Mouse (Mus musculus) activated CD4-positive, CD25-positive, alpha-beta regulatory T cell (primary cell): ENCODE results near the gene Car4. TPM values are rescaled to one million over a fixed set of nuclear protein-coding genes. Genes with fewer than 3 reads are reported as not detected.

Experiments used
- polyA plus RNA-seq, 2 experiments: library from polyadenylated mRNA; unstranded; fragments of 100-300 nt; shearing (Covaris generic); gene quantifications; one replicate each; pipeline ENCODE4 v1.2.1; 2017

Gene Car4
- not detected for polyA plus RNA-seq

DNA sequence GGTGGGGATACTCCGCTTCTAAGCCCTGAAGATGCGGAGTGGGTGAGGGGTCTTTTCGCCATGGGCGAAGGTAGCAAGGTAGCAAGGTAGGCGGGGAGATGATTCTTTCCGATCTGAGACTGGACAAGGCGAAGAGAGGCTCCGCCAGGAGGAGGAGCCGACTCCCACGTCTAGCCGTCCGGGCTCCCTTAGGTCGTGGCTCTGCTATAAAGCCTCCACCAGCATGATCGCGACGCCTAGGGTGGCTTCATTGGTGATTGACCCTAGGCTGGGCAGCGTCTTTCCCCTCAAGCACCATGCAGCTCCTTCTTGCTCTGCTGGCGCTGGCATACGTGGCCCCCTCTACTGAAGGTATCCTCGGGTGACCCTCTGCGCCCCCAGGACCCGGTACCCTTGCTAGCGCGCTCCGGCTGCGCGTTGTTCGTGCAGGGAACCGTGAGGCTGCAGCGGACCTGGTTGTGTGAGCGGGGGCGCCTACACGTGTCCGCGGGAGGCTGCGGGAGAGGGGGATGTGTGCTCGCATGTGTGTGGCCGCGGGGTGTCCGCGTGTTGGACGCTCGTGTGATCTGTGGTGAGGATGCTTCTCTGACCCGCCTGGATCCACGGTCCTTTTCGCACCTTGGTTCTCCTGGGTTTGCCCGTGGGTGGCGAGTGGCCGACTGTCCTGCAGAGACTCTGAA, at the start of gene Car4:
TSS of gene Car4 (plus strand) at position 196 of the 680 bp plus-strand sequence.

DNA sequence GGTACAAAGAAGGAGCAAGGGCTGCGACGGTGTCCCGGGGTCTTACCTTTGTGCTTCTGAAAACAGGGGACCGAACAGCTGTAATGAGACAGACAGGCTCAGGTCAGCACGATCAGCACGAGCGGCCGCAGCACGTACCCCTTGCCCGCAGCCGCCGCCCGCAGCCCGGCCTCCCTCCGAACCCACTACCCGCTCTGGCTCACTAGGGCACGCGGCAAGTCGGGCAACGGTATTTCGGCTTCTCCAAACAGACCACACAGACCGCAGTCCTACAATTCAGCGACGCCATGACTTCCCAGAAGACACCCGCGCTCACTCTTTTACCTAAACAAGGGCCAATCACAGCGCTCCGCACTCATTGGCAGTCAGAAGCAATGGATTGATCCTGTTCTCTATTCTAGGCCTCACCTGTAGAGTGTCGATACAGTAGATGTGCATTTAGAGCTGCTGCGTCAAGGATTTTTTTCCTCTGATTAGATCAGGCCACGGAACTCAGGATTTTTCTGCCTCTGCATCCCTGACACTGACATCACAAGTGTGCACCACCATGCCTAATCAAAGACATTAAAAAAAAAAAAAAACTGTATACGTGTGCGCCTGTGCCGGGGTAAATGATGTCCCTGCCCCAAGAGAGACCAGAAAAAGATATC, 41.4 kb upstream of the Car4 start, which contains the start of gene Znhit3:
TSS of gene Znhit3 (minus strand) at position 314 of the 650 bp plus-strand sequence.

Other genes with a start within 250 kb of the Car4 start
- gene Mrm1, start 138.3 kb upstream of the Car4 start, polyA plus RNA-seq, result 10 to 100 TPM; 11.8 to 19.5 TPM
- 10 to 100 TPM; 20.8 to 23.2 TPM for gene Dhrs11, start 128.8 kb upstream of the Car4 start, polyA plus RNA-seq
- 100 to 1,000 TPM; 168 to 171 TPM for gene Ggnbp2, start 87.0 kb upstream of the Car4 start, polyA plus RNA-seq
- gene Myo19, start 77.6 kb upstream of the Car4 start, polyA plus RNA-seq, result 1 to 10 TPM; 1.7 to 2.9 TPM
- 1 to 10 TPM; 4.8 to 7.2 TPM for gene Pigw, start 77.5 kb upstream of the Car4 start, polyA plus RNA-seq
- 10 to 100 TPM; 21.1 to 30.8 TPM for gene Znhit3, start 41.4 kb upstream of the Car4 start, polyA plus RNA-seq
- 10 to 100 TPM; 10.7 to 11.4 TPM for gene Usp32, start 182.4 kb downstream of the Car4 start, polyA plus RNA-seq
- under 1 TPM in 1 of 2 experiments, not detected in 1; 0.36 TPM for gene 1700125H20Rik, start 212.6 kb downstream of the Car4 start, polyA plus RNA-seq